Mouse (Mus musculus) layer of hippocampus, postnatal 10 days (tissue): ENCODE data around the gene Pnliprp1. TPM values are rescaled to one million over a fixed set of nuclear protein-coding genes. Genes with fewer than 3 reads are reported as not detected.

ENCODE experiments used
- DNase-seq, 2 experiments: peaks; one replicate each; pipeline ENCODE4 v3.0.0; 2021; ENCODE audit warnings: low spot score in 2 of 2
- long read RNA-seq: library from polyadenylated mRNA; stranded (forward); transcript quantifications from one replicate; pipeline ENCODE4 v2.0.0, GENCODE M21; 2023
- total RNA-seq, 2 experiments: library from RNA; stranded (reverse); gene quantifications; 2 replicates each; pipeline ENCODE4 v1.2.3; 2021

Gene Pnliprp1
- total RNA-seq = not detected
- long read RNA-seq = 0 reads

DNA sequence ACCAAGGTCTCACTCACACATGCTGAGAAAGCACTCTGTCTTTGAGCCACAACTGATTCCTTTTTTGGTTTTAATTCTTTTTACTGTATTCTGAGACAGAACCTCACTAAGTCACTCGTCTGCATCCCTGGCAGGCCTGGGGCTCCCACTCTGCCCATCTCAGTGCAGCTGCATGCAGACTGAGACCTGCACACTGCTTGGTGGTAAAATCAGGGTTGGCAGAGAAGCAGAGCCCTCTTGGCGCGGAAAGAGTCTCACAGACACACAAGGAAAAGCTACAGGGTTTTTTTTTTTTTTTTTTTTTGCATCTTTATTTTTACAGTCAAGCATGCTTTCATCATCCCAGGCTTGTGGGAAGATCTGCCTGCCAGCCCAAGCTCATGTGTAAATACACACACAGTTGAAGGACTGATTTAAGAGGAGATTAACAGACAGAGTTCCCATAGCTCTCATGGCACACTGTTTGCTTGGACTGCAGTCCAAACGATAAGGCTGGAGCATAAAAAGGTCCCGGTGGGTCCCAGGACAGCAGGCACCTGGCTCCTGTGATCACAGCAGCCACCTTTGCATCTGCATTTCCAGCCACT, at the start of gene Pnliprp1:
TSS of gene Pnliprp1 (plus strand) at position 443 of the 587 bp plus-strand sequence.
- DNase-seq = no peak

- no peak for DNase-seq
Observed at GRCm38 (mm10) chr19:58688933-58689332, 39.8 kb upstream of the Pnliprp1 start.

- no peak for DNase-seq
Observed at GRCm38 (mm10) chr19:58695314-58695713, 33.4 kb upstream of the Pnliprp1 start.

GRCm38 (mm10) chr19:58696235-58696634, 32.5 kb upstream of the Pnliprp1 start:
- DNase-seq = no peak

DNA sequence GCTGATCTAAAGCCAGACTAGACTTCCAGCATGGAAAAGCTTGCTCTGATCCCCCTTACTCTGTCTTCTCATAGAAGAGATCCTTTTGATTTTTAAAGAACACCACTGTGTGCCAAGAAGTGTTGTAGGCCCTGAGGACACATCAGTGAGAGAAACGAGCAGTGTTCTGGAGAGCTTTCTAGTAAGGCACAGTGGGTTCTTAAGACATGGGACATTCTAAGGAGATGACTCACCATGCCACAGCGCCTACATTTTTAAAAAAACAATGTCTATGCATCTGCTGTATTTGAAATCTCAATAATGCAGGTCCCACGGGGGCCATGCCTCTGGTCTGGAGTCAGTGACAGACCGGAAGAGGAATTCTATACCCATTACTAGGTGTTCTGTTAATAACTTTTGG, 24.1 kb upstream of the Pnliprp1 start:
- DNase-seq = no peak

DNA sequence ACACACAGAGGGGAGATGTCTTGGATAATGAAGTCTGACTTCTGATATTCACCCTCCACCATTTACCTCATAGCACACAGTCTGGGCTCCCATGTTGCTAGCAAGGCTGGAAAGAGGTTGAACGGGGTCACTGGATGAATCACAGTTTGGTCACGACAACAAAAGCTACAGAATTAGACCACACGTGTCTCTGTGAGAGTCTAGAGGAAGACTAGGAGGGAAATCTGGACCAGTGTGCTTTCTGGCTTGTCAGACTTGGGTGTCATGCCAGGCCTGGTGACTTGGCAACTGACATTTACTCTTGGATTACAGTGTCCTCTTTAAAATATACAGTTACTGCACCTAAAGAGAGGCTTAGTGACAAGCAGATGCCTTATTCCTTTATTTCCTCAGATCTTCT, 20.1 kb upstream of the Pnliprp1 start:
- DNase-seq = no peak

GRCm38 (mm10) chr19:58717925-58718324, 10.8 kb upstream of the Pnliprp1 start:
- DNase-seq = no peak

DNA sequence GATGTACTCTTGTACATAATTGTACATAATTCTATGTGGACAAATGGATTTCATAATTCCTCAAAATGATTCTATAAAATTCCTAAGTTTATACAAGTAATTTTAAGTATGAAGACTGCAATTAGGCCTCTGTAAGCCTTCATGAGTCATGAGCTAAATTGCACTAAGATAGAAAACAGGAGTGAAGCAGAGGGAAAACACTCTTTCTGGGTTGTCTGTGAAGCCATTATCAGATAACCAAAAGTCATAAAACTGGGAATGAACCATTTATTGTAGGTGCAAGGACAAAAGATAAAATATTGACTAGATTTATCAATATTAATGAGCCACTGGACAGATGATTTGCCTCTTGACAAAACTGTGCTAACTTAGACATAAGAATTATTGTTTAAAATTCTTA, 8.2 kb upstream of the Pnliprp1 start:
- no peak for DNase-seq

- no peak for DNase-seq
Observed at GRCm38 (mm10) chr19:58726551-58726950, 2.1 kb upstream of the Pnliprp1 start.

DNA sequence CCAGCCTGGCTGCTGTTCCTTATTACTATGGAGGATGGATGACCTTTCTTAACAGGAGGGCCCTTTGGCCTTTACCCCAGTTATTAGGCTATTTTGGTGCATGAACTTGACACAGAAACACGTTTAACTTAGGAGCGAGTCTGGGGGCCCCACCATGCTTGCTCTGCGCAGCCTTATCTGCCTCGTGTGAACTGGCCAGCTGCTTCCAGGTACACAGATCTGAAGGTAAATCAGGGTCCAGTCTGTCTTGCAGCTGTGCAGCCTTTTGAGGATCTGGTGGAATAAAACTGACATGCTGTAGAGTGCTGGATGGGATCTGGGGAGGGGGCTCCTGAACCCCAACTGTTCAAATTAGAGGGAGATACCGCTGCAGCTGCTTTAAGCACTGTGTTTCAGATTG, 931 bp upstream of the Pnliprp1 start:
- no peak for DNase-seq

DNA sequence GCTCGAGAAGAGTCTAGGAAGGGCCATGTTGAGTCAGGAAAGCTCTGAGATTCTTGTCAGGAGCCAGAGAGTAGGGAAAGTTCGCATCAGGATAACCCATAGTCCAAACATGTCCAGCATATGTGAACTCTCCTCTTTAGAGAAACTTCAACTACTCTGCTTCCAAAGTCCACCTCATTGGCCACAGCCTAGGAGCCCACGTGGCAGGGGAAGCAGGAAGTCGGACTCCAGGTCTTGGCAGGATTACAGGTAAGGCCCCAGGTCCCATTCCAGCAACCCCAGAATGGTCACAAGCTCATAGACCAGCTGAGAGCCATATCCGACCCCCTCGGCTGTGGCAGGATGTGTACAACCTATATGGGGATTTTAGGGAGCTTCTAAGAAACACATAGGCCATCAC, 4.5 kb downstream of the Pnliprp1 start:
- no peak for DNase-seq

- DNase-seq = no peak
Observed at GRCm38 (mm10) chr19:58738111-58738510, 9.4 kb downstream of the Pnliprp1 start.

GRCm38 (mm10) chr19:58741036-58741435, 12.3 kb downstream of the Pnliprp1 start:
- DNase-seq = no peak

DNA sequence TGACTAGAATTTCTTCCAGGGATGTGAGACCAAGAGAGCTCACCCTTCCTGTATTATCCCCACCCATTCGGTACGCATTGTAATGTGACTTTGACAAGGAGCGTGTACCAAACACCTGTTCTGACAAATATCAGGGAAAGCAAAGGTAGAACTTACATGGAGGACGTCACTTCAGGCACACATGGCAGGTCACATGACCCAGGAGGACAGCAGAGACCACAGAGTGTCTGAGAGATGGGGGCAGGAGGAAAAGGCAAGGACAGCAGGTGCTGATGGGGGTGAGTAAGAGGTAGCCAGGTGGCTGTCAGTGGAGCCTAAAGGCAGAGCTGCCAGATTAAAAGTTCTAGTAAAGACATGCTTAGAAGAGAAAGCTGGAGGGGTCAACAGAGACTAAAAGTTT, 14.0 kb downstream of the Pnliprp1 start:
- DNase-seq = no peak

DNA sequence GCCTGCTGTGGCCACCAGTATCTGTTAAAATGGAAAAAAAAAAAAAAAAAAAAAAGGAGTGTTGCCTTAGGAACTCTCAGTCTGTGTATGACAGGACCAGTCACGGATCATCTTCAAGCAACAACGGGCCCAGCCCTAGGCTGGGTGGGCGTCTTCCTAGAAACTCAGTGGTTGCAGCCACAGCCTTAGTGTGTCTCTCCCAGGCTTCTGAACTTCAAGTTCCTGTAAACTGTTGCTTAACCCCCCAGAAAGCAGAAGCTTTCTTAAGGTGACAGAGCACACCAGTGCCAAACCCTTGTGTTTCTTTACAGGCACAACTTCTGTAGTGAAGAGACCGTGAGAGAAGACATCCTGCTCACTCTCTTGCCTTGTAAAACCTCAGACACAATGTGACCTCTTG, 15.0 kb downstream of the Pnliprp1 start:
- no peak for DNase-seq

DNA sequence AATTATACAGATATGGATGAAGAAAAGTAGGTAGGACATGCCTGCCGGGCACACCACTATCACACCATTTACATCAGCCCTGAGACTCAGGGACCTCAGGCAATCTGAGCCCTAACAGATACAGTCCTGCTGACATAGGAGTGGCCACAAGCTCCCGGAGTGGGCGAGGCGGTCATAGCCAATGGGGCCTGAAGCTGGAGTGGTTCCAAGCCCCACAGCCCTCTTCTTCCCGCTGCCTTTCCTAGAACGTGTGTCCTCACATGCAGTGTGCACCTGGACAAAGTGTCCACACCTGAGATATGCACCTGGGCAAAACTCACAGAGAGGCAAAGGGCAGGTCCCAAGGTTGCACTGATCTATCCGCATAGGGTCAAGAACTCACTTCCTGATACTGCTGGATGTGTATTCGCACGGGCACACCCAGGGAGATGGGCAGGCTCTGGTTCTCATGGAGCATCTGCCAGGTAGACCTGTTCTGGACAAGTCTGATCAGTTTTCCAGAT, 18.9 kb downstream of the Pnliprp1 start:
- DNase-seq = no peak

DNA sequence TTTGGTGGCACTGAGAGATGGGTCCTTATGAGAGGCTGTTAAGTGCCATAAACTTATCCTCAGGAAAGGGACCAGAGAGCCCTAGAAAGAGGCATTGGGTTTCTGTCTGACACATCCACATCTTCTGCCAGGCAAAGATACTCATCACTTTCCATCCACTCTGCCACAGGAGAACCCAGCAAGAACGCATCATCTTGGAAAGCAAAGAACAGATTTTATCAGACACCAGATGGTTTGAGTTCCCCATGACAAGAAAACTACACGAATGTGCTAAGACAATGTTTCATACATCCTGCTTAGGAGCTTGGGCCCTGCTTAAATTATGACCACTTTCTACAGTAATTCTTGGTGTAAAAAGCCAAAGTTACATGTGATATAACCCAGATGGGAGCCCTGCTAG, 22.1 kb downstream of the Pnliprp1 start:
- DNase-seq = no peak

- no peak for DNase-seq
Observed at GRCm38 (mm10) chr19:58751504-58751903, 22.8 kb downstream of the Pnliprp1 start.

DNA sequence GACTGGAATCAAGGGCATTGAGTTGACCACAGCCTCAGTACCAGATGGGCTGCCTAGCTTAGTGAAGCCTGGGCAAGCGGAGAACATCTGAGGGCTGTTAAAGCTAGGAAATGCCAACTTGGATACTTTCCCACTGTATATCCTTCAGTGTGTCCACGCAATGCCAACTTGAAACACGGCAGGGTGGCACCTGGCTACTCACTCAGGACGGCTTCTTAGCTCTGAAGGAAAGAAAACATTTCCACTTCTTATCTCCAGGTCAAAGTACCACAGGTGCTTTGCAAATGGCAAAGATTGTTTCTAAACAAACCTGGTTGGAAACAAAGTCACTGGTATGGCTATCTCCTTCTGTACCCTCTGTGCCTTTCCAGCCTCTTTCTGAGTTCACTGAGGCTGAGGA, 30.2 kb downstream of the Pnliprp1 start:
- DNase-seq = no peak

DNA sequence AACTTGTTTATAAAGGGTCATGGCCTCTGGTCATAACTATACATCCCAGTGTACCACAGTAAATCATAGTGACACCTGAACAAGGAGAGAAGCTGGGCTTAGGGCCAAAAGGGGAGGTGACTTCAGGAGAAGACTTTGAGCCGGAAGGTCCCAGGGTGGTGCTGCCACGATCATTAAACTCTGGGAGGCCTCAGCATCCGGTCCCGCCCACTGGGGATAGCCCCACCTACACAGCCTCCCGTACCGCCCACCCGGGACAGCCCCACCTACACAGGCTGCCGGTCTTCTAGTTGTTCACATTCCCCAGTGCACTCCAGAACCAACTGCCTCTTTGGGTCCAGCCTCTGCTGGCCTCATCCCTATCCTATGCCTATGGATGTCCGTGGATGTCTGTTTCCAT, 30.7 kb downstream of the Pnliprp1 start, which contains the start of gene Pnliprp2:
TSS of gene Pnliprp2 (plus strand) at position 297 of the 400 bp plus-strand sequence.
- DNase-seq = no peak

- DNase-seq = no peak
Observed at GRCm38 (mm10) chr19:58762316-58762715, 33.6 kb downstream of the Pnliprp1 start.

GRCm38 (mm10) chr19:58762848-58763541, 34.3 kb downstream of the Pnliprp1 start:
- peak; percentile 76 to 79 for DNase-seq

GRCm38 (mm10) chr19:58767329-58767728, 38.6 kb downstream of the Pnliprp1 start:
- no peak for DNase-seq
